12 mouse cellular contexts compared by ENCODE assay signal in genomic region chr15:61660581-61660980, GRCm38 (mm10).
A peak's percentile ranks its signal among the peaks of the same experiment; 100 is the strongest.
DNase-seq lines count a peak whose midpoint lies in the region; ATAC-seq lines count a peak whose summit lies in the region.
"Had no signal": no experiment of that assay in that cellular context is flagged by ENCODE, and none has a peak within 500 bp of the region (broad histone marks: within the 10 kb centered on the region; RNA-seq: fewer than 3 reads in every experiment).

No protein-coding gene starts in this region.

- ATAC-seq in erythroid progenitor cell, adult 5-6 weeks (replicated peaks; ENCODE audit: low FRiP score, poor library complexity, severe bottlenecking) = no peak
- no peak for ATAC-seq in activated CD4-positive, CD25-positive, alpha-beta regulatory T cell, adult 4 months
- ATAC-seq: forebrain, embryonic 13.5 days had no signal

- DNase-seq in layer of hippocampus, adult 8-10 months (ENCODE audit: low spot score in 2 of 2) = peak; percentile 4 to 5
- DNase-seq in layer of hippocampus, adult 9-11 months = no peak
- peak; percentile 5 for DNase-seq in cerebellum, adult 11 months
- DNase-seq in cerebellum, adult 9-10 months = peak; percentile 38
- DNase-seq in kidney, postnatal 14 days = peak; percentile 14
- DNase-seq: adrenal gland, adult 2 months; heart, adult 18-20 months; lung, postnatal 14 days; right cerebral cortex, adult 18-20 months had no signal
